Mouse (Mus musculus) thymus, postnatal 36 days (tissue): ENCODE results near the gene Prss46.
A peak's percentile ranks its signal among the peaks of the same experiment; 100 is the strongest.
"Not testable (repeated sequence)": the region's sequence is repeated elsewhere in the genome, so short reads cannot be mapped to it uniquely, and the experiment has no call there.

Source experiments
- DNase-seq, 2 experiments: peaks; one replicate each; pipeline ENCODE4 v3.0.0; 2022; ENCODE audit warnings: mixed read lengths in 2 of 2

Gene Prss46

GRCm38 (mm10) chr9:110844206-110844605 lies at the start of gene Prss46:
TSS of gene Prss46 (plus strand) at chr9:110844506.
- DNase-seq = no peak

- no peak for DNase-seq
These were observed 47.3 kb upstream of the Prss46 start for GRCm38 (mm10) chr9:110797013-110797412.

GRCm38 (mm10) chr9:110797866-110798265 lies 46.4 kb upstream of the Prss46 start, which contains the start of gene Prss42:
TSS of gene Prss42 (plus strand) at chr9:110798166.
- no peak for DNase-seq

GRCm38 (mm10) chr9:110800834-110801479 lies 43.3 kb upstream of the Prss46 start:
- DNase-seq = no peak

GRCm38 (mm10) chr9:110803294-110803693 lies 41.0 kb upstream of the Prss46 start:
- DNase-seq = no peak

- DNase-seq = no peak
These were observed 34.3 kb upstream of the Prss46 start for GRCm38 (mm10) chr9:110810051-110810450.

- DNase-seq = no peak
These were observed 30.5 kb upstream of the Prss46 start, which contains the start of gene Prss44 for GRCm38 (mm10) chr9:110813789-110814188. TSS of gene Prss44 (plus strand) at chr9:110813994.

- DNase-seq = not testable (repeated sequence)
These were observed 23.8 kb upstream of the Prss46 start for GRCm38 (mm10) chr9:110820546-110820945.

- DNase-seq = no peak
These were observed 22.9 kb upstream of the Prss46 start for GRCm38 (mm10) chr9:110821436-110821835.

- DNase-seq = no peak
These were observed 18.9 kb upstream of the Prss46 start for GRCm38 (mm10) chr9:110825426-110825825.

GRCm38 (mm10) chr9:110825832-110826231 lies 18.5 kb upstream of the Prss46 start:
- DNase-seq = no peak

- DNase-seq = no peak
These were observed 17.9 kb upstream of the Prss46 start, which contains the start of gene Prss43 for GRCm38 (mm10) chr9:110826390-110826789. TSS of gene Prss43 (plus strand) at chr9:110826690.

- peak in 1 of 2 experiments; percentile 24 for DNase-seq
These were observed 11.3 kb upstream of the Prss46 start for GRCm38 (mm10) chr9:110833021-110833420.

- no peak for DNase-seq
These were observed 9.9 kb upstream of the Prss46 start, which contains the start of gene Prss45 for GRCm38 (mm10) chr9:110834411-110834810. TSS of gene Prss45 (plus strand) at chr9:110834588.

GRCm38 (mm10) chr9:110834961-110835360 lies 9.3 kb upstream of the Prss46 start:
- DNase-seq = no peak

- no peak for DNase-seq
These were observed 8.2 kb upstream of the Prss46 start for GRCm38 (mm10) chr9:110836112-110836511.

- DNase-seq = no peak
These were observed 3.4 kb upstream of the Prss46 start for GRCm38 (mm10) chr9:110840905-110841304.

GRCm38 (mm10) chr9:110841438-110841837 lies 2.9 kb upstream of the Prss46 start:
- no peak for DNase-seq

- no peak for DNase-seq
These were observed 4.9 kb downstream of the Prss46 start for GRCm38 (mm10) chr9:110849162-110849561.

- DNase-seq = no peak
These were observed 11.6 kb downstream of the Prss46 start for GRCm38 (mm10) chr9:110855903-110856302.

GRCm38 (mm10) chr9:110856920-110857319 lies 12.6 kb downstream of the Prss46 start:
- DNase-seq = peak in 1 of 2 experiments; percentile 42

GRCm38 (mm10) chr9:110857781-110858472 lies 13.6 kb downstream of the Prss46 start, which contains the start of gene Prss50:
TSS of gene Prss50 (plus strand) at chr9:110857967.
- DNase-seq = peak in 1 of 2 experiments; percentile 37

- no peak for DNase-seq
These were observed 14.2 kb downstream of the Prss46 start for GRCm38 (mm10) chr9:110858523-110858922.
